Mouse (Mus musculus): ENCODE data around the gene Mgme1. TPM values are rescaled to one million over a fixed set of nuclear protein-coding genes. Genes with fewer than 3 reads are reported as not detected.

Mgme1 gene
- polyA plus RNA-seq, 1 experiment from 2014 or later = 5.4 TPM

GRCm38 (mm10) chr2:144305721-144306294 is 35.3 kb downstream of the Mgme1 start:
- peak; percentile 45 for TF ChIP-seq CTCF (IDR thresholded peaks at IDR 0.05; ENCODE audit: low read depth)
- no peak for TF ChIP-seq EP300 (IDR thresholded peaks at IDR 0.05; ENCODE audit: low read depth)
- H3K9me3 ChIP-seq (ENCODE audit: low read length) = no peaks in the 10 kb centered on the region
- no peak overlapping the region for H3K27ac ChIP-seq (ENCODE audit: low read depth)
- no peak for DNase-seq
- H3K4me3 ChIP-seq (ENCODE audit: low read depth, low read length) = no peak overlapping the region
- H3K9ac ChIP-seq (replicated peaks) = no peak overlapping the region
- H3K4me2 ChIP-seq (ENCODE audit: low read depth, low read length) = no peak overlapping the region
- no peaks in the 10 kb centered on the region for H3K36me3 ChIP-seq (replicated peaks; ENCODE audit: insufficient read depth, low read length)
- 75% methylated on average over 18 of the region's 18 CpGs for WGBS (ENCODE audit: insufficient replicate concordance)
- H3K27me3 ChIP-seq (ENCODE audit: insufficient read depth, low read length) = no peaks in the 10 kb centered on the region
- 0 out of 2 replicates have a peak, but pooled peaks cover 3% of the 10 kb centered on the region for H3K4me1 ChIP-seq (ENCODE audit: insufficient read depth)
- no peak for ATAC-seq

- 59% methylated on average over 8 of the region's 8 CpGs for WGBS (ENCODE audit: insufficient replicate concordance)
- Histone ChIP-seq H3K4me1 (ENCODE audit: insufficient read depth) (no peaks in the 10 kb centered on the region), H3K36me3 (replicated peaks; ENCODE audit: insufficient read depth, low read length) (no peaks in the 10 kb centered on the region), H3K9ac (replicated peaks) (no peak overlapping the region), H3K4me2 (ENCODE audit: low read depth, low read length) (peak overlapping the region; percentile 13; the same call in 1 of the 2 replicates), H3K27me3 (ENCODE audit: insufficient read depth, low read length) (no peaks in the 10 kb centered on the region), H3K27ac (ENCODE audit: low read depth) (no peak overlapping the region), H3K4me3 (ENCODE audit: low read depth, low read length) (no peak overlapping the region), H3K9me3 (ENCODE audit: low read length) (no peaks in the 10 kb centered on the region)
- TF ChIP-seq EP300 (IDR thresholded peaks at IDR 0.05; ENCODE audit: low read depth) (no peak), CTCF (IDR thresholded peaks at IDR 0.05; ENCODE audit: low read depth) (no peak)
- ATAC-seq = peak; percentile 84
- peak; percentile 50 for DNase-seq
These were observed 38.1 kb downstream of the Mgme1 start for GRCm38 (mm10) chr2:144308561-144308960.

GRCm38 (mm10) chr2:144310273-144310672 is 39.8 kb downstream of the Mgme1 start:
- Histone ChIP-seq H3K9me3 (ENCODE audit: low read length) (no peaks in the 10 kb centered on the region), H3K4me2 (ENCODE audit: low read depth, low read length) (no peak overlapping the region), H3K9ac (replicated peaks) (no peak overlapping the region), H3K4me1 (ENCODE audit: insufficient read depth) (no peaks in the 10 kb centered on the region), H3K4me3 (ENCODE audit: low read depth, low read length) (no peak overlapping the region), H3K27me3 (ENCODE audit: insufficient read depth, low read length) (no peaks in the 10 kb centered on the region), H3K27ac (ENCODE audit: low read depth) (no peak overlapping the region), H3K36me3 (replicated peaks; ENCODE audit: insufficient read depth, low read length) (no peaks in the 10 kb centered on the region)
- DNase-seq (no peak), ATAC-seq (no peak)
- WGBS (ENCODE audit: insufficient replicate concordance) = 69% methylated on average over 5 of the region's 5 CpGs
- no peak for TF ChIP-seq EP300 (IDR thresholded peaks at IDR 0.05; ENCODE audit: low read depth)
- no peak for TF ChIP-seq CTCF (IDR thresholded peaks at IDR 0.05; ENCODE audit: low read depth)

- TF ChIP-seq EP300 (IDR thresholded peaks at IDR 0.05; ENCODE audit: low read depth) (no peak), CTCF (IDR thresholded peaks at IDR 0.05; ENCODE audit: low read depth) (no peak)
- H3K36me3 ChIP-seq (replicated peaks; ENCODE audit: insufficient read depth, low read length) = no peaks in the 10 kb centered on the region
- H3K9me3 ChIP-seq (ENCODE audit: low read length) = no peaks in the 10 kb centered on the region
- no peak overlapping the region for H3K4me3 ChIP-seq (ENCODE audit: low read depth, low read length)
- ATAC-seq (no peak), DNase-seq (no peak)
- H3K4me1 ChIP-seq (ENCODE audit: insufficient read depth) = no peaks in the 10 kb centered on the region
- WGBS (ENCODE audit: insufficient replicate concordance) = 80% methylated on average over 2 of the region's 2 CpGs
- H3K27me3 ChIP-seq (ENCODE audit: insufficient read depth, low read length) = no peaks in the 10 kb centered on the region
- no peak overlapping the region for H3K27ac ChIP-seq (ENCODE audit: low read depth)
- H3K4me2 ChIP-seq (ENCODE audit: low read depth, low read length) = no peak overlapping the region
- no peak overlapping the region for H3K9ac ChIP-seq (replicated peaks)
These were observed 40.9 kb downstream of the Mgme1 start for GRCm38 (mm10) chr2:144311372-144311771.

GRCm38 (mm10) chr2:144324218-144324617 is 53.8 kb downstream of the Mgme1 start:
- TF ChIP-seq CTCF (IDR thresholded peaks at IDR 0.05; ENCODE audit: low read depth) (no peak), EP300 (IDR thresholded peaks at IDR 0.05; ENCODE audit: low read depth) (no peak)
- WGBS (ENCODE audit: insufficient replicate concordance) = 61% methylated on average over 3 of the region's 3 CpGs

GRCm38 (mm10) chr2:144329451-144329850 is 59.0 kb downstream of the Mgme1 start:
- no peak overlapping the region for H3K9ac ChIP-seq (replicated peaks)
- 9% methylated on average over 7 of the region's 10 CpGs for WGBS (ENCODE audit: insufficient replicate concordance)
- peak overlapping the region; percentile 7; the same call in 1 of the 2 replicates for H3K4me2 ChIP-seq (ENCODE audit: low read depth, low read length)
- no peaks in the 10 kb centered on the region for H3K9me3 ChIP-seq (ENCODE audit: low read length)
- H3K4me1 ChIP-seq (ENCODE audit: insufficient read depth) = peaks cover 19% of the 10 kb centered on the region
- TF ChIP-seq EP300 (IDR thresholded peaks at IDR 0.05; ENCODE audit: low read depth) (no peak), CTCF (IDR thresholded peaks at IDR 0.05; ENCODE audit: low read depth) (no peak)
- H3K27ac ChIP-seq (ENCODE audit: low read depth) = no peak overlapping the region
- DNase-seq (no peak), ATAC-seq (no peak)
- no peak overlapping the region for H3K4me3 ChIP-seq (ENCODE audit: low read depth, low read length)
- no peaks in the 10 kb centered on the region for H3K36me3 ChIP-seq (replicated peaks; ENCODE audit: insufficient read depth, low read length)
- peaks cover 62% of the 10 kb centered on the region for H3K27me3 ChIP-seq (ENCODE audit: insufficient read depth, low read length)

More at GRCm38 (mm10) chr2:144324218-144324617, 53.8 kb downstream of the Mgme1 start:
- Histone ChIP-seq H3K4me2 (ENCODE audit: low read depth, low read length) (no peak overlapping the region), H3K36me3 (replicated peaks; ENCODE audit: insufficient read depth, low read length) (no peaks in the 10 kb centered on the region), H3K27me3 (ENCODE audit: insufficient read depth, low read length) (peaks cover 10% of the 10 kb centered on the region), H3K9me3 (ENCODE audit: low read length) (no peaks in the 10 kb centered on the region), H3K9ac (replicated peaks) (no peak overlapping the region), H3K4me1 (ENCODE audit: insufficient read depth) (no peaks in the 10 kb centered on the region), H3K27ac (ENCODE audit: low read depth) (no peak overlapping the region), H3K4me3 (ENCODE audit: low read depth, low read length) (no peak overlapping the region)
- no peak for ATAC-seq
- DNase-seq = no peak

Measured in liver, postnatal 0 days (tissue).